Mouse (Mus musculus): ENCODE results near the gene Mapkbp1. TPM values are rescaled to one million over a fixed set of nuclear protein-coding genes. Genes with fewer than 3 reads are reported as not detected.

The Mapkbp1 gene
- polyA plus RNA-seq, 1 experiment from 2014 or later = 1.1 TPM

DNA sequence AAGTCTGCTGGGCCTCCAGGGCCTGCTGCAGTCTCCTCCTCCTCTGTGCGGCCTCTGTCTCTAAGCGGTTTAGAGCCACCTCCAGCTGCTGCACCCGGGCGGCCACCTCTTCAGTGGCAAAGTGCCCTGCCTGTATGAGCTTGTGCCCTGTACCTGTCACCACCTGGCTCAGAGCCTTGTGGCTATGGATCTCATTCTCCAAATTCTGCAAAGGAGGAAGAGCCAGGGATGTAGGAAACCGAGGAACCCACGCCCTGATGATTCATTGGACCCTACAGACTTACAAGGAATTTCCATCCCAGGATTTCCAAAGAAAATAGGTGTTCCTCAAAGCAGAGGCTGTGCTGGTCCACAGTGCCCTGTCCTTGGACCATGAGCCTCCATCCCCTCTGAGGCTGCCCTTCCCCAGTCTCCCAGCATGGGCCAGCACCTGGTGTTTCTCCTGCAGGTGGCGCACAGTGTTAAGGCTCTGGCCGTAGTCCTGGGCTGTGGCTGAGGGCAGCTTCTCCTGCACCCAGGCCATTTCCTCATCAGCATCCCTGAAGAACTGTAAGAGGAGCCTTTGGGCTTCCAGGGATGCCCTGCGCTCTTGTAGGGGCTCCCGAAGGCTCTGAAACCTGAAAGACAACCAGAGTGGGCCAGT lies 77.3 kb downstream of the Mapkbp1 start:
- Histone ChIP-seq H3K9me3 (ENCODE audit: control insufficient read depth, low read length) (no peaks in the 10 kb centered on the region), H3K36me3 (ENCODE audit: control insufficient read depth, insufficient read depth, low read length) (no peaks in the 10 kb centered on the region), H3K4me3 (ENCODE audit: low read depth, low read length) (no peak overlapping the region), H3K9ac (ENCODE audit: low read length) (no peak overlapping the region), H3K4me2 (replicated peaks; ENCODE audit: low read depth) (no peak overlapping the region), H3K4me1 (replicated peaks; ENCODE audit: control insufficient read depth, insufficient read depth) (peaks cover under 1% of the 10 kb centered on the region; the same call in 1 of the 2 replicates), H3K27ac (replicated peaks) (no peak overlapping the region), H3K27me3 (ENCODE audit: control insufficient read depth, insufficient read depth, low read length) (no peaks in the 10 kb centered on the region)
- DNase-seq (ENCODE audit: low spot score) (peak; percentile 75), ATAC-seq (ENCODE audit: low FRiP score, low TSS enrichment) (peak; percentile 61)
- TF ChIP-seq CTCF (IDR thresholded peaks at IDR 0.05; ENCODE audit: low read depth) (peak; percentile 83), EP300 (optimal IDR thresholded peaks at IDR 0.05) (no peak)
- 59% methylated on average over 10 of the region's 10 CpGs for WGBS

DNA sequence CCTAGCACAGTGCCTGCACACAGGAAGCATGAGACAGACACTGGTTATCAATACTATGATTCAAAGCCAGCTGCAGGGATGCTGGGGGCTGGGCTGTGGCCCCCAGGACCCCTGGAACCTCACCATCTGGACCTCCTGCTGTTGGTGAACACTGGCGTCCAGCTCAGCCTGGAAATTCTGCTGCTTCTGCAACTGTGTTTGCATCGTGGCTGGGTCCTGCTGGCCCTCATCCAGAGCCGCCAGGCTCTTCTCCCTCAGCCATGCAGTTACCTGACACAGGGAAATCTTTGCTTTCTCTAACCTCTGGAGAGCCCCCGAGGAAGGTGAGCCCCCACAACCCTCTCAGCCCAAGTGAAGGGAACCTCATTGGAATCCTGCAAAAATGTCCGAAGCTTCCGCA lies 78.9 kb downstream of the Mapkbp1 start:
- no peak overlapping the region for H3K9ac ChIP-seq (ENCODE audit: low read length)
- H3K27me3 ChIP-seq (ENCODE audit: control insufficient read depth, insufficient read depth, low read length) = no peaks in the 10 kb centered on the region
- 54% methylated on average over 6 of the region's 6 CpGs for WGBS
- no peaks in the 10 kb centered on the region for H3K36me3 ChIP-seq (ENCODE audit: control insufficient read depth, insufficient read depth, low read length)
- H3K4me2 ChIP-seq (replicated peaks; ENCODE audit: low read depth) = no peak overlapping the region
- H3K4me3 ChIP-seq (ENCODE audit: low read depth, low read length) = no peak overlapping the region
- no peak for TF ChIP-seq CTCF (IDR thresholded peaks at IDR 0.05; ENCODE audit: low read depth)
- TF ChIP-seq EP300 (optimal IDR thresholded peaks at IDR 0.05) = no peak
- no peaks in the 10 kb centered on the region for H3K9me3 ChIP-seq (ENCODE audit: control insufficient read depth, low read length)
- DNase-seq (ENCODE audit: low spot score) = no peak
- no peak overlapping the region for H3K27ac ChIP-seq (replicated peaks)
- no peak for ATAC-seq (ENCODE audit: low FRiP score, low TSS enrichment)
- H3K4me1 ChIP-seq (replicated peaks; ENCODE audit: control insufficient read depth, insufficient read depth) = no peaks in the 10 kb centered on the region

DNA sequence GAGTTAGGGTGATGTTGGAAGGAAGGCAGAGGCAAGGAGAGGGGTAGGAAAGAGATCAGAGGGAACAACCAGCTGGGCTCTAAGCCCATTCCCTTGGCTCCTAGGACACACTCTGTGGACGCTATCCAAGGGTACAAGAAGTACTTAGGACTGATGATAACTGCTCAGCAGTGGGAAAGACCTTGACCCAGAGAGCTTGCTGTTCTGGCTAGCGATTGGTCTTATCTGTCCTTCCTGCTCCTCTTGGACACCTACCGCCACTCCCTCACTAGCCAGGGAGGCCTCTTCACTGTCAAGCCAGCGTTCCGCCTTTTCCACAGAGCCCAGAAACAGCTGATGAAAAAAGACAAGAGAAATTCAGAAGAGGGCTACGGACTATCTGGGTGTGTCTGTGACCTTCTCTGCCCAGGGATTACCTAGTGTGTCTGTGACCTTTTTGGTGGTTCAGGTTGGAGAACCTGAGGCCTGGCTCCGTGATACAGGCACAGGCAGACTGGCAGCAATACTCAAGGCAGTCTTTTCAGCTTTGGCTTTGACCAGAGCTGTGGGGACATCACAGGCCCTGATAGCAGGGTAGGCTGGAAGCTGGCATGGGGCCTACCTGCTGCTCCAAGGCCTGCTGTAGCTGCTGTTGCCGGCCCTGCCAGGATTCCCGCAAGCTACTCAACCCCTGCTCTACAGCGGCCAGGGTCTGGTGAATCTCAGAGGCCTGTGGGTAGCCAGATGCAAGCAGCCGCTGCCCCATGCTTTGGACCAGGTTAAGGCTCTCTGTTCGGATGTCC lies 82.5 kb downstream of the Mapkbp1 start:
- H3K9ac ChIP-seq (ENCODE audit: low read length) = no peak overlapping the region
- no peaks in the 10 kb centered on the region for H3K27me3 ChIP-seq (ENCODE audit: control insufficient read depth, insufficient read depth, low read length)
- no peak overlapping the region for H3K4me2 ChIP-seq (replicated peaks; ENCODE audit: low read depth)
- WGBS = 85% methylated on average over 12 of the region's 12 CpGs
- DNase-seq (ENCODE audit: low spot score) (no peak), ATAC-seq (ENCODE audit: low FRiP score, low TSS enrichment) (no peak)
- H3K4me3 ChIP-seq (ENCODE audit: low read depth, low read length) = no peak overlapping the region
- H3K9me3 ChIP-seq (ENCODE audit: control insufficient read depth, low read length) = no peaks in the 10 kb centered on the region
- no peaks in the 10 kb centered on the region for H3K4me1 ChIP-seq (replicated peaks; ENCODE audit: control insufficient read depth, insufficient read depth)
- H3K27ac ChIP-seq (replicated peaks) = no peak overlapping the region
- H3K36me3 ChIP-seq (ENCODE audit: control insufficient read depth, insufficient read depth, low read length) = no peaks in the 10 kb centered on the region
- no peak for TF ChIP-seq EP300 (optimal IDR thresholded peaks at IDR 0.05)
- no peak for TF ChIP-seq CTCF (IDR thresholded peaks at IDR 0.05; ENCODE audit: low read depth)

DNA sequence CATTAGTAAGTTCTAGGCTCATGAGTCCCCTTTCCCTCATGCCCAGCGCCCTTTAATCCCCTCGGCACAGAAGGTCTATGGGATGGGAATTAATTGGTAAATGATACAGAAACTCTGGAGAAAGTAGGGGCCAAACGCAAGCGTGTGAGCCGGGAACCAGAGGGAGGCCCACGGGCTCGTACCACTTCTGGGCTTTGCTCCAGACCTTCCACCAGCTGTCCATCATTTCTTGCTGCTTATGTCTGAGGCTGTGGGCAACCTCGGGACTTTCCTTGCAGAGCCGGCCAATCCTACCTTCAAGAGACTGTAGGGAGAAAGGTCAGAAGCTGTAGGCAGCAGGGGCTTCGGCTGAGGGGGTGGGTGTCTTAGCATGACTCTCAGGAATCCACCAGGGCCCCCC lies 83.4 kb downstream of the Mapkbp1 start:
- H3K9ac ChIP-seq (ENCODE audit: low read length) = no peak overlapping the region
- H3K27ac ChIP-seq (replicated peaks) = no peak overlapping the region
- H3K4me1 ChIP-seq (replicated peaks; ENCODE audit: control insufficient read depth, insufficient read depth) = 0 out of 2 replicates have a peak, but pooled peaks cover 3% of the 10 kb centered on the region
- WGBS = 73% methylated on average over 10 of the region's 10 CpGs
- TF ChIP-seq CTCF (IDR thresholded peaks at IDR 0.05; ENCODE audit: low read depth) (no peak), EP300 (optimal IDR thresholded peaks at IDR 0.05) (no peak)
- H3K4me3 ChIP-seq (ENCODE audit: low read depth, low read length) = no peak overlapping the region
- H3K4me2 ChIP-seq (replicated peaks; ENCODE audit: low read depth) = no peak overlapping the region
- no peaks in the 10 kb centered on the region for H3K36me3 ChIP-seq (ENCODE audit: control insufficient read depth, insufficient read depth, low read length)
- ATAC-seq (ENCODE audit: low FRiP score, low TSS enrichment) = no peak
- H3K27me3 ChIP-seq (ENCODE audit: control insufficient read depth, insufficient read depth, low read length) = no peaks in the 10 kb centered on the region
- DNase-seq (ENCODE audit: low spot score) = no peak
- H3K9me3 ChIP-seq (ENCODE audit: control insufficient read depth, low read length) = no peaks in the 10 kb centered on the region

DNA sequence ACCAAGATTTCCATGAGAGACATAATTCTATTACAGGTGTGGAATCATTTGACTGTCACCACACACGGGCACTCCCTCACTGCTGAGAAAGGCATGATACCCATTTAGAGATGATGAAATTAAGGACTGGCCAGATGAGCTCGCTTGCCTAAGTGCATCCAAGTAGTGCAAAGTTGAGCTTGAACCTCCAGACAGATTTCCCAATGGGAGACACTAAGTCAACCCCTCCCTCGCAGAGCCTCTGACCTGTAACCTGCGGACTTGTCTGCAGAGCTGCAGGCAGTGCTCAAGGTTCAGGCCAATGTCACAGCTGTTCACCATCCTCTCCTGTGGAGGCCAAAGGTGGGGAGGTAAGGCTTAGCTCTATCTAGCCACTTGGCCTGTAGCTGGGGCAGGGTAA lies 86.3 kb downstream of the Mapkbp1 start:
- Histone ChIP-seq H3K4me3 (ENCODE audit: low read depth, low read length) (no peak overlapping the region), H3K9me3 (ENCODE audit: control insufficient read depth, low read length) (no peaks in the 10 kb centered on the region), H3K4me1 (replicated peaks; ENCODE audit: control insufficient read depth, insufficient read depth) (0 out of 2 replicates have a peak, but pooled peaks cover 3% of the 10 kb centered on the region), H3K27ac (replicated peaks) (no peak overlapping the region), H3K9ac (ENCODE audit: low read length) (no peak overlapping the region), H3K27me3 (ENCODE audit: control insufficient read depth, insufficient read depth, low read length) (no peaks in the 10 kb centered on the region), H3K4me2 (replicated peaks; ENCODE audit: low read depth) (no peak overlapping the region), H3K36me3 (ENCODE audit: control insufficient read depth, insufficient read depth, low read length) (no peaks in the 10 kb centered on the region)
- TF ChIP-seq CTCF (IDR thresholded peaks at IDR 0.05; ENCODE audit: low read depth) = no peak
- TF ChIP-seq EP300 (optimal IDR thresholded peaks at IDR 0.05) = no peak
- 76% methylated on average over 4 of the region's 4 CpGs for WGBS
- no peak; the same call in 1 of the 2 replicates for ATAC-seq (ENCODE audit: low FRiP score, low TSS enrichment)
- no peak for DNase-seq (ENCODE audit: low spot score)

DNA sequence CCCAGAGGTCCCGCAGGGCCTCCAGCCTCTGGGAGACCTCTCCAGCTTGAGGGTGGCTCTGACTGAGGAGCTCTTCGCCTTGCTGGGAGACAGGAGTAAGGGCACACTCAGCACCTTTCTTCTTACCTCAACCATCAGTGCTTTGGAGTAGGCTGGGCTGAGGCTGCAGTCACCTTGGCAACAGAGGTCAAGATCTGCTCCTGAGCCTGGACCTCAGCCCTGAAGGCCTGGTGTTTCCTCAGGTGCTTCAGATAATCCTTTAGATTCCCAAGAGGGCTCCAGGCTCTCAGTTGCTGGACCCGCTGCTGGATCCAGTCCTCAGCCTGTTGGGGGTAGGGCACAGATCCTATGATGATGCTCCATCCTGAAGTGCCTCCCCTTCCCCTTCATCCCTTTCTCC lies 87.0 kb downstream of the Mapkbp1 start:
- no peaks in the 10 kb centered on the region for H3K9me3 ChIP-seq (ENCODE audit: control insufficient read depth, low read length)
- no peaks in the 10 kb centered on the region for H3K27me3 ChIP-seq (ENCODE audit: control insufficient read depth, insufficient read depth, low read length)
- 0 out of 2 replicates have a peak, but pooled peaks cover 3% of the 10 kb centered on the region for H3K4me1 ChIP-seq (replicated peaks; ENCODE audit: control insufficient read depth, insufficient read depth)
- no peak overlapping the region for H3K9ac ChIP-seq (ENCODE audit: low read length)
- H3K36me3 ChIP-seq (ENCODE audit: control insufficient read depth, insufficient read depth, low read length) = no peaks in the 10 kb centered on the region
- peak overlapping the region; percentile 37; the same call in 1 of the 2 replicates for H3K27ac ChIP-seq (replicated peaks)
- DNase-seq (ENCODE audit: low spot score) (no peak), ATAC-seq (ENCODE audit: low FRiP score, low TSS enrichment) (no peak)
- H3K4me3 ChIP-seq (ENCODE audit: low read depth, low read length) = no peak overlapping the region
- H3K4me2 ChIP-seq (replicated peaks; ENCODE audit: low read depth) = no peak overlapping the region
- TF ChIP-seq EP300 (optimal IDR thresholded peaks at IDR 0.05) (no peak), CTCF (IDR thresholded peaks at IDR 0.05; ENCODE audit: low read depth) (no peak)
- 79% methylated on average over 3 of the region's 3 CpGs for WGBS

Data from stomach, postnatal 0 days (tissue).